Comparison of ENCODE assay signal across 17 mouse cellular contexts in the genomic region with DNA sequence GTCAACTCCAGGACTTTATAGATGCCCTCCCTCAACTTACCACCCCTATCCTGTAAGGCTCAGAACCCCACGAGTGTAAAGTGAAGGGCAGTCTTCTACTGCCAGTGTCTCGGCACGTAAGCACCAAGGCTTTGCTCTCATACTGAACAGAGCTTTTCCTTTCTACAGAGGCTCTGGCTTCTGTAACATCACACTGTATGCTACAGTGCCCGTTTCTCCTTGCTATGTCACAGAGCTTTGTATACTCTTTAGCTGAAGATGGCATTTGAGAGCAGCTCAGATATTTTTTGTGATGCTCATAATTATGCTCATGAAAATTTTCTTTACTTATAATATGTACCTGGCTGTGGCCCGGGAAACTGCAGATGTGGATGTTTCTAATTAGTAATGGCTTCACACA. TPM values are rescaled to one million over a fixed set of nuclear protein-coding genes. Genes with fewer than 3 reads are reported as not detected.
"Had no signal": no experiment of that assay in that cellular context is flagged by ENCODE, and none has a peak within 500 bp of the region (broad histone marks: within the 10 kb centered on the region; RNA-seq: fewer than 3 reads in every experiment).

No protein-coding gene starts in this region.

- H3K9ac ChIP-seq: lung, embryonic 14.5 days; midbrain, embryonic 13.5 days; midbrain, embryonic 15.5 days; neural tube, embryonic 12.5 days; stomach, embryonic 15.5 days had no signal

- H3K27ac ChIP-seq: midbrain, embryonic 10.5 days; midbrain, embryonic 13.5 days; midbrain, embryonic 15.5 days; neural tube, embryonic 12.5 days; stomach, embryonic 15.5 days; stomach, postnatal 0 days had no signal

- H3K4me2 ChIP-seq: midbrain, embryonic 13.5 days; midbrain, embryonic 15.5 days; neural tube, embryonic 12.5 days; stomach, embryonic 15.5 days had no signal

- DNase-seq: lung, adult 18-20 months; lung, embryonic 14.5 days; lung, postnatal 10 days; lung, postnatal 4 days; right cerebral cortex, postnatal 14 days; thymus, adult 2 months; thymus, postnatal 36 days had no signal

- H3K9me3 ChIP-seq: midbrain, embryonic 10.5 days; midbrain, embryonic 13.5 days; midbrain, embryonic 15.5 days; neural tube, embryonic 12.5 days; stomach, embryonic 15.5 days had no signal

- H3K4me3 ChIP-seq: midbrain, embryonic 10.5 days; midbrain, embryonic 13.5 days; midbrain, embryonic 15.5 days; myocyte; neural tube, embryonic 12.5 days; stomach, embryonic 15.5 days had no signal

- H3K27me3 ChIP-seq: neural tube, embryonic 12.5 days; stomach, embryonic 15.5 days had no signal

RNA-seq across cellular contexts. Expression of gene Gpc5, which starts 53.2 kb away (rescaled TPM):
- total RNA-seq: megakaryocyte, adult 5-6 weeks; neutrophil, adult 5-6 weeks had no signal
- polyA plus RNA-seq: myocyte; spleen, adult 2 months had no signal
